8 mouse cellular contexts compared by ENCODE assay signal in genomic region chr7:24207488-24208261, GRCm38 (mm10). TPM values are rescaled to one million over a fixed set of nuclear protein-coding genes. Genes with fewer than 3 reads are reported as not detected.
DNase-seq lines count a peak whose midpoint lies in the region; ATAC-seq and TF ChIP-seq lines count a peak whose summit lies in the region.

No protein-coding gene starts in this region.

- no peaks in the 10 kb centered on the region for H3K27me3 ChIP-seq in heart, embryonic 11.5 days (ENCODE audit: control insufficient read depth, insufficient read depth, low read length)
- H3K27me3 ChIP-seq in kidney, embryonic 15.5 days = 0 out of 2 replicates have a peak, but pooled peaks cover 4% of the 10 kb centered on the region
- no peaks in the 10 kb centered on the region for H3K27me3 ChIP-seq in limb, embryonic 14.5 days (ENCODE audit: control insufficient read depth, insufficient read depth, low read length)
- no peaks in the 10 kb centered on the region for H3K27me3 ChIP-seq in midbrain, embryonic 15.5 days (replicated peaks)
- no peaks in the 10 kb centered on the region for H3K27me3 ChIP-seq in stomach, embryonic 16.5 days (ENCODE audit: control insufficient read depth, insufficient read depth, low read length)

- TF ChIP-seq POLR2A in brain, embryonic 14.5 days (IDR thresholded peaks at IDR 0.05; ENCODE audit: borderline replicate concordance, extremely low read depth, insufficient read depth, insufficient read length, poor library complexity, severe bottlenecking) = peak; percentile 38; the same call in 1 of the 2 replicates
- TF ChIP-seq POLR2A in limb, embryonic 14.5 days (IDR thresholded peaks at IDR 0.05; ENCODE audit: borderline replicate concordance, extremely low read depth, insufficient read depth, insufficient read length) = no peak

- peak; percentile 12 for DNase-seq in CD4-positive, CD25-positive, alpha-beta regulatory T cell, adult 2 months (ENCODE audit: low read depth, low spot score)
- DNase-seq in brain, embryonic 14.5 days (ENCODE audit: low read depth) = peak; percentile 96
- peak; percentile 25 for DNase-seq in fat pad, adult 2 months (ENCODE audit: extremely low read depth, low read depth, low spot score)
- peak; percentile 96 for DNase-seq in limb, embryonic 14.5 days (ENCODE audit: low spot score)

- H3K4me1 ChIP-seq in heart, embryonic 11.5 days (ENCODE audit: control insufficient read depth, insufficient read depth, low read length) = no peaks in the 10 kb centered on the region
- H3K4me1 ChIP-seq in kidney, embryonic 15.5 days = peaks cover 10% of the 10 kb centered on the region
- H3K4me1 ChIP-seq in limb, embryonic 14.5 days (ENCODE audit: control insufficient read depth, insufficient read depth, low read length) = no peaks in the 10 kb centered on the region
- H3K4me1 ChIP-seq in midbrain, embryonic 15.5 days = peaks cover 11% of the 10 kb centered on the region
- no peaks in the 10 kb centered on the region for H3K4me1 ChIP-seq in stomach, embryonic 16.5 days (ENCODE audit: control insufficient read depth, insufficient read depth, low read length)

- peak overlapping the region; percentile 68 for H3K4me3 ChIP-seq in heart, embryonic 11.5 days (ENCODE audit: low read depth, low read length)
- H3K4me3 ChIP-seq in kidney, embryonic 15.5 days (replicated peaks) = peak overlapping the region; percentile 68
- H3K4me3 ChIP-seq in limb, embryonic 14.5 days (replicated peaks; ENCODE audit: low read length) = peak overlapping the region; percentile 66
- peak overlapping the region; percentile 68 for H3K4me3 ChIP-seq in midbrain, embryonic 15.5 days
- H3K4me3 ChIP-seq in stomach, embryonic 16.5 days (replicated peaks; ENCODE audit: low read length) = peak overlapping the region; percentile 68

- 13% methylated on average over 24 of the region's 24 CpGs for WGBS in heart, embryonic 11.5 days (ENCODE audit: insufficient replicate concordance)
- WGBS in kidney, embryonic 15.5 days = 14% methylated on average over 24 of the region's 24 CpGs
- WGBS in limb, embryonic 14.5 days = 16% methylated on average over 23 of the region's 24 CpGs
- WGBS in midbrain, embryonic 15.5 days = 11% methylated on average over 24 of the region's 24 CpGs
- 11% methylated on average over 24 of the region's 24 CpGs for WGBS in stomach, embryonic 16.5 days

- H3K4me2 ChIP-seq in heart, embryonic 11.5 days = peak overlapping the region; percentile 79
- H3K4me2 ChIP-seq in kidney, embryonic 15.5 days = peak overlapping the region; percentile 74
- peak overlapping the region; percentile 60 for H3K4me2 ChIP-seq in limb, embryonic 14.5 days (replicated peaks; ENCODE audit: low read depth, low read length, severe bottlenecking)
- H3K4me2 ChIP-seq in midbrain, embryonic 15.5 days = peak overlapping the region; percentile 71
- H3K4me2 ChIP-seq in stomach, embryonic 16.5 days (ENCODE audit: low read depth, low read length) = peak overlapping the region; percentile 67

- H3K9me3 ChIP-seq in heart, embryonic 11.5 days (replicated peaks; ENCODE audit: control insufficient read depth, low read length) = no peaks in the 10 kb centered on the region
- no peaks in the 10 kb centered on the region for H3K9me3 ChIP-seq in kidney, embryonic 15.5 days (replicated peaks)
- no peaks in the 10 kb centered on the region for H3K9me3 ChIP-seq in limb, embryonic 14.5 days (ENCODE audit: control insufficient read depth, low read length)
- H3K9me3 ChIP-seq in midbrain, embryonic 15.5 days = no peaks in the 10 kb centered on the region
- H3K9me3 ChIP-seq in stomach, embryonic 16.5 days (replicated peaks; ENCODE audit: control insufficient read depth, low read length) = no peaks in the 10 kb centered on the region

- peaks cover 15% of the 10 kb centered on the region for H3K36me3 ChIP-seq in heart, embryonic 11.5 days (ENCODE audit: control insufficient read depth, insufficient read depth, low read length)
- H3K36me3 ChIP-seq in kidney, embryonic 15.5 days = peaks cover 36% of the 10 kb centered on the region
- H3K36me3 ChIP-seq in limb, embryonic 14.5 days (ENCODE audit: control insufficient read depth, insufficient read depth, low read length) = peaks cover 26% of the 10 kb centered on the region
- peaks cover 10% of the 10 kb centered on the region; the same call in 1 of the 2 replicates for H3K36me3 ChIP-seq in midbrain, embryonic 15.5 days (replicated peaks)
- peaks cover 15% of the 10 kb centered on the region for H3K36me3 ChIP-seq in stomach, embryonic 16.5 days (ENCODE audit: control insufficient read depth, insufficient read depth, low read length)

- no peak for TF ChIP-seq CTCF in brain, embryonic 14.5 days (IDR thresholded peaks at IDR 0.05; ENCODE audit: borderline replicate concordance, extremely low read depth, insufficient read depth, insufficient read length)

- peak overlapping the region; percentile 62; the same call in 1 of the 2 replicates for H3K27ac ChIP-seq in heart, embryonic 11.5 days (ENCODE audit: low read depth, low read length)
- H3K27ac ChIP-seq in kidney, embryonic 15.5 days = peak overlapping the region; percentile 85
- H3K27ac ChIP-seq in limb, embryonic 14.5 days (replicated peaks; ENCODE audit: low read depth, low read length) = peak overlapping the region; percentile 81
- H3K27ac ChIP-seq in midbrain, embryonic 15.5 days = peak overlapping the region; percentile 72
- H3K27ac ChIP-seq in stomach, embryonic 16.5 days (ENCODE audit: low read length) = peak overlapping the region; percentile 77

- peak; percentile 75 for ATAC-seq in heart, embryonic 11.5 days (replicated peaks; ENCODE audit: insufficient number of reproducible peaks, low FRiP score, low TSS enrichment)
- ATAC-seq in kidney, embryonic 15.5 days (replicated peaks; ENCODE audit: low FRiP score) = peak; percentile 94
- peak; percentile 91 for ATAC-seq in limb, embryonic 14.5 days (ENCODE audit: low FRiP score, low read depth)
- peak; percentile 91 for ATAC-seq in midbrain, embryonic 15.5 days (replicated peaks)
- peak; percentile 87 for ATAC-seq in stomach, embryonic 16.5 days (ENCODE audit: insufficient read depth, low FRiP score)

- H3K9ac ChIP-seq in heart, embryonic 11.5 days (ENCODE audit: low read depth, low read length) = peak overlapping the region; percentile 96
- peak overlapping the region; percentile 80 for H3K9ac ChIP-seq in kidney, embryonic 15.5 days
- H3K9ac ChIP-seq in limb, embryonic 14.5 days (ENCODE audit: low read depth, low read length, severe bottlenecking) = peak overlapping the region; percentile 91
- H3K9ac ChIP-seq in midbrain, embryonic 15.5 days = peak overlapping the region; percentile 77
- H3K9ac ChIP-seq in stomach, embryonic 16.5 days (ENCODE audit: low read length) = peak overlapping the region; percentile 87

RNA-seq across cellular contexts. Expression of gene Zfp111, which starts 3.6 kb away (rescaled TPM):
- 4.7 and 4.8 TPM in 2 replicates for polyA plus RNA-seq in brain, embryonic 14.5 days (2012; rRNA removed)
- 7.7 and 8.3 TPM in 2 replicates for polyA plus RNA-seq in heart, embryonic 11.5 days (2014; fragmentation: Nextera tagmentation; extraction: Ambion mirVana)
- polyA plus RNA-seq in kidney, embryonic 15.5 days (2015; fragmentation: Nextera tagmentation; extraction: Ambion mirVana) = 11.0 and 11.1 TPM in 2 replicates
- 6.1 and 7.0 TPM in 2 replicates for polyA plus RNA-seq in limb, embryonic 14.5 days (2012; rRNA removed)
- 12.7 TPM in 2 replicates for polyA plus RNA-seq in limb, embryonic 14.5 days (2014; fragmentation: Nextera tagmentation; extraction: Ambion mirVana)
- 5.4 and 6.9 TPM in 2 replicates for polyA plus RNA-seq in midbrain, embryonic 15.5 days (2015; fragmentation: Nextera tagmentation; extraction: Ambion mirVana)
- polyA plus RNA-seq in stomach, embryonic 16.5 days (2015; fragmentation: Nextera tagmentation; extraction: Ambion mirVana) = 10.2 and 12.5 TPM in 2 replicates

RNA-seq across cellular contexts. Expression of gene Zfp109, which starts 29.7 kb away (rescaled TPM):
- 3.3 and 3.5 TPM in 2 replicates for polyA plus RNA-seq in brain, embryonic 14.5 days (2012; rRNA removed)
- polyA plus RNA-seq in heart, embryonic 11.5 days (2014; fragmentation: Nextera tagmentation; extraction: Ambion mirVana) = 3.6 and 3.9 TPM in 2 replicates
- polyA plus RNA-seq in kidney, embryonic 15.5 days (2015; fragmentation: Nextera tagmentation; extraction: Ambion mirVana) = 5.6 and 6.1 TPM in 2 replicates
- polyA plus RNA-seq in limb, embryonic 14.5 days (2012; rRNA removed) = 4.4 and 4.7 TPM in 2 replicates
- polyA plus RNA-seq in limb, embryonic 14.5 days (2014; fragmentation: Nextera tagmentation; extraction: Ambion mirVana) = 3.7 and 5.5 TPM in 2 replicates
- 5.2 and 5.9 TPM in 2 replicates for polyA plus RNA-seq in midbrain, embryonic 15.5 days (2015; fragmentation: Nextera tagmentation; extraction: Ambion mirVana)
- 5.4 and 6.3 TPM in 2 replicates for polyA plus RNA-seq in stomach, embryonic 16.5 days (2015; fragmentation: Nextera tagmentation; extraction: Ambion mirVana)

RNA-seq across cellular contexts. Expression of gene Zfp114, which starts 32.8 kb away (rescaled TPM):
- polyA plus RNA-seq in brain, embryonic 14.5 days (2012; rRNA removed) = 2.1 and 2.5 TPM in 2 replicates
- 3.3 and 3.9 TPM in 2 replicates for polyA plus RNA-seq in heart, embryonic 11.5 days (2014; fragmentation: Nextera tagmentation; extraction: Ambion mirVana)
- 5.7 and 6.8 TPM in 2 replicates for polyA plus RNA-seq in kidney, embryonic 15.5 days (2015; fragmentation: Nextera tagmentation; extraction: Ambion mirVana)
- polyA plus RNA-seq in limb, embryonic 14.5 days (2012; rRNA removed) = 3.2 and 3.5 TPM in 2 replicates
- 4.0 and 5.0 TPM in 2 replicates for polyA plus RNA-seq in limb, embryonic 14.5 days (2014; fragmentation: Nextera tagmentation; extraction: Ambion mirVana)
- polyA plus RNA-seq in midbrain, embryonic 15.5 days (2015; fragmentation: Nextera tagmentation; extraction: Ambion mirVana) = 5.6 and 5.7 TPM in 2 replicates
- polyA plus RNA-seq in stomach, embryonic 16.5 days (2015; fragmentation: Nextera tagmentation; extraction: Ambion mirVana) = 5.8 and 6.3 TPM in 2 replicates

RNA-seq across cellular contexts. Expression of gene Zfp108, which starts 46.9 kb away (rescaled TPM):
- 4.0 and 4.4 TPM in 2 replicates for polyA plus RNA-seq in brain, embryonic 14.5 days (2012; rRNA removed)
- 1.5 and 2.1 TPM in 2 replicates for polyA plus RNA-seq in heart, embryonic 11.5 days (2014; fragmentation: Nextera tagmentation; extraction: Ambion mirVana)
- polyA plus RNA-seq in kidney, embryonic 15.5 days (2015; fragmentation: Nextera tagmentation; extraction: Ambion mirVana) = 3.6 and 4.2 TPM in 2 replicates
- 3.1 and 4.1 TPM in 2 replicates for polyA plus RNA-seq in limb, embryonic 14.5 days (2012; rRNA removed)
- 4.8 and 6.1 TPM in 2 replicates for polyA plus RNA-seq in limb, embryonic 14.5 days (2014; fragmentation: Nextera tagmentation; extraction: Ambion mirVana)
- polyA plus RNA-seq in midbrain, embryonic 15.5 days (2015; fragmentation: Nextera tagmentation; extraction: Ambion mirVana) = 7.0 and 7.9 TPM in 2 replicates
- polyA plus RNA-seq in stomach, embryonic 16.5 days (2015; fragmentation: Nextera tagmentation; extraction: Ambion mirVana) = 3.9 TPM in 2 replicates

Comparison
In these comparisons a context has a peak if more than half of its experiments do, and no peak if none do; other contexts are left out.
1. Peak in every context shown above with its lines: DNase-seq, ATAC-seq, H3K4me3 ChIP-seq and H3K27ac ChIP-seq.
2. DNase-seq: peak in every context shown above with its lines; median percentile 96 in brain, embryonic 14.5 days; 96 in limb, embryonic 14.5 days; 25 in fat pad, adult 2 months; 12 in CD4-positive, CD25-positive, alpha-beta regulatory T cell, adult 2 months.